Mouse (Mus musculus): ENCODE measurements at regions not wholly inside any gene's neighbourhood (a gene's known extent, or its start where the extent isn't known, plus 50 kb on each side); places are given as distances from the start of the nearest gene placed in this dataset.

- no peak for TF ChIP-seq CTCF (IDR thresholded peaks at IDR 0.05; ENCODE audit: low read depth, low read length)
- TF ChIP-seq GATA1 (IDR thresholded peaks at IDR 0.05; ENCODE audit: borderline replicate concordance, low read length): no peak
- no peak for TF ChIP-seq TAL1 (conservative IDR thresholded peaks at IDR 0.05; ENCODE audit: low read depth, low read length)
- no peak for TF ChIP-seq POLR2AphosphoS5 (IDR thresholded peaks at IDR 0.05; ENCODE audit: insufficient replicate concordance, low read depth, low read length)
- TF ChIP-seq GATA2 (IDR thresholded peaks at IDR 0.05; ENCODE audit: borderline replicate concordance, low read depth, low read length): no peak
Observed at GRCm38 (mm10) chr2:75147399-75147798, 321.8 kb downstream of the Mtx2 start.

Data from G1E (cell line).